Mouse (Mus musculus): Measurements from ENCODE around the gene Ccdc187. TPM values are rescaled to one million over a fixed set of nuclear protein-coding genes. Genes with fewer than 3 reads are reported as not detected.
A peak's percentile ranks its signal among the peaks of the same experiment; 100 is the strongest.

Ccdc187 gene
- polyA plus RNA-seq, 1 experiment from 2014 or later, result not detected

- DNase-seq (ENCODE audit: low spot score) (no peak), ATAC-seq (replicated peaks; ENCODE audit: insufficient number of reproducible peaks, low FRiP score, low TSS enrichment, low read depth) (no peak)
- no peak overlapping the region for H3K4me3 ChIP-seq (ENCODE audit: low read depth, low read length)
- H3K36me3 ChIP-seq (replicated peaks; ENCODE audit: control insufficient read depth, insufficient read depth, low read depth, low read length), result no peaks in the 10 kb centered on the region
- H3K27ac ChIP-seq (replicated peaks; ENCODE audit: low read depth, low read length), result no peak overlapping the region
- no peak overlapping the region for H3K9ac ChIP-seq (replicated peaks; ENCODE audit: low read length)
- WGBS, result 83% methylated on average over 4 of the region's 4 CpGs
- H3K9me3 ChIP-seq (replicated peaks; ENCODE audit: control insufficient read depth, low read length), result no peaks in the 10 kb centered on the region
- no peak overlapping the region for H3K4me2 ChIP-seq (ENCODE audit: low read depth, low read length)
- H3K27me3 ChIP-seq (ENCODE audit: control insufficient read depth, insufficient read depth, low read length), result no peaks in the 10 kb centered on the region
- no peaks in the 10 kb centered on the region for H3K4me1 ChIP-seq (ENCODE audit: control insufficient read depth, insufficient read depth, low read length)
Observed at GRCm38 (mm10) chr2:26264646-26265045, 29.7 kb downstream of the Ccdc187 start.

- H3K4me1 ChIP-seq (ENCODE audit: control insufficient read depth, insufficient read depth, low read length), result no peaks in the 10 kb centered on the region
- H3K9me3 ChIP-seq (replicated peaks; ENCODE audit: control insufficient read depth, low read length), result no peaks in the 10 kb centered on the region
- H3K4me3 ChIP-seq (ENCODE audit: low read depth, low read length), result no peak overlapping the region
- no peak overlapping the region for H3K9ac ChIP-seq (replicated peaks; ENCODE audit: low read length)
- H3K36me3 ChIP-seq (replicated peaks; ENCODE audit: control insufficient read depth, insufficient read depth, low read depth, low read length), result no peaks in the 10 kb centered on the region
- H3K27me3 ChIP-seq (ENCODE audit: control insufficient read depth, insufficient read depth, low read length), result no peaks in the 10 kb centered on the region
- no peak overlapping the region for H3K27ac ChIP-seq (replicated peaks; ENCODE audit: low read depth, low read length)
- 84% methylated on average over 16 of the region's 16 CpGs for WGBS
- DNase-seq (ENCODE audit: low spot score) (no peak), ATAC-seq (replicated peaks; ENCODE audit: insufficient number of reproducible peaks, low FRiP score, low TSS enrichment, low read depth) (no peak)
- no peak overlapping the region for H3K4me2 ChIP-seq (ENCODE audit: low read depth, low read length)
Observed at GRCm38 (mm10) chr2:26257315-26258096, 36.9 kb downstream of the Ccdc187 start.

GRCm38 (mm10) chr2:26254816-26255215 is 39.5 kb downstream of the Ccdc187 start:
- ATAC-seq (replicated peaks; ENCODE audit: insufficient number of reproducible peaks, low FRiP score, low TSS enrichment, low read depth), result no peak
- Histone ChIP-seq H3K9ac (replicated peaks; ENCODE audit: low read length) (no peak overlapping the region), H3K4me3 (ENCODE audit: low read depth, low read length) (no peak overlapping the region), H3K4me1 (ENCODE audit: control insufficient read depth, insufficient read depth, low read length) (no peaks in the 10 kb centered on the region), H3K27ac (replicated peaks; ENCODE audit: low read depth, low read length) (no peak overlapping the region), H3K36me3 (replicated peaks; ENCODE audit: control insufficient read depth, insufficient read depth, low read depth, low read length) (no peaks in the 10 kb centered on the region), H3K27me3 (ENCODE audit: control insufficient read depth, insufficient read depth, low read length) (no peaks in the 10 kb centered on the region), H3K9me3 (replicated peaks; ENCODE audit: control insufficient read depth, low read length) (no peaks in the 10 kb centered on the region), H3K4me2 (ENCODE audit: low read depth, low read length) (no peak overlapping the region)
- 40% methylated on average over 4 of the region's 4 CpGs for WGBS
- no peak for DNase-seq (ENCODE audit: low spot score)

- peak; percentile 10 for DNase-seq (ENCODE audit: low spot score)
- 57% methylated on average over 8 of the region's 8 CpGs for WGBS
- Histone ChIP-seq H3K4me2 (ENCODE audit: low read depth, low read length) (no peak overlapping the region), H3K4me3 (ENCODE audit: low read depth, low read length) (no peak overlapping the region), H3K4me1 (ENCODE audit: control insufficient read depth, insufficient read depth, low read length) (no peaks in the 10 kb centered on the region), H3K9ac (replicated peaks; ENCODE audit: low read length) (no peak overlapping the region), H3K9me3 (replicated peaks; ENCODE audit: control insufficient read depth, low read length) (no peaks in the 10 kb centered on the region), H3K36me3 (replicated peaks; ENCODE audit: control insufficient read depth, insufficient read depth, low read depth, low read length) (no peaks in the 10 kb centered on the region), H3K27me3 (ENCODE audit: control insufficient read depth, insufficient read depth, low read length) (no peaks in the 10 kb centered on the region), H3K27ac (replicated peaks; ENCODE audit: low read depth, low read length) (no peak overlapping the region)
- ATAC-seq (replicated peaks; ENCODE audit: insufficient number of reproducible peaks, low FRiP score, low TSS enrichment, low read depth), result no peak
Observed at GRCm38 (mm10) chr2:26252514-26253206, 41.7 kb downstream of the Ccdc187 start.

- H3K36me3 ChIP-seq (replicated peaks; ENCODE audit: control insufficient read depth, insufficient read depth, low read depth, low read length), result no peaks in the 10 kb centered on the region
- H3K9me3 ChIP-seq (replicated peaks; ENCODE audit: control insufficient read depth, low read length), result no peaks in the 10 kb centered on the region
- ATAC-seq (replicated peaks; ENCODE audit: insufficient number of reproducible peaks, low FRiP score, low TSS enrichment, low read depth) (no peak), DNase-seq (ENCODE audit: low spot score) (no peak)
- no peak overlapping the region for H3K27ac ChIP-seq (replicated peaks; ENCODE audit: low read depth, low read length)
- no peak overlapping the region for H3K9ac ChIP-seq (replicated peaks; ENCODE audit: low read length)
- 64% methylated on average over 3 of the region's 3 CpGs for WGBS
- H3K27me3 ChIP-seq (ENCODE audit: control insufficient read depth, insufficient read depth, low read length), result no peaks in the 10 kb centered on the region
- H3K4me1 ChIP-seq (ENCODE audit: control insufficient read depth, insufficient read depth, low read length), result no peaks in the 10 kb centered on the region
- H3K4me2 ChIP-seq (ENCODE audit: low read depth, low read length), result no peak overlapping the region
- H3K4me3 ChIP-seq (ENCODE audit: low read depth, low read length), result no peak overlapping the region
Observed at GRCm38 (mm10) chr2:26247531-26247930, 46.8 kb downstream of the Ccdc187 start.

GRCm38 (mm10) chr2:26240841-26241240 is 53.5 kb downstream of the Ccdc187 start:
- Histone ChIP-seq H3K27me3 (ENCODE audit: control insufficient read depth, insufficient read depth, low read length) (no peaks in the 10 kb centered on the region), H3K4me3 (ENCODE audit: low read depth, low read length) (no peak overlapping the region), H3K4me2 (ENCODE audit: low read depth, low read length) (no peak overlapping the region), H3K4me1 (ENCODE audit: control insufficient read depth, insufficient read depth, low read length) (no peaks in the 10 kb centered on the region), H3K9ac (replicated peaks; ENCODE audit: low read length) (no peak overlapping the region), H3K36me3 (replicated peaks; ENCODE audit: control insufficient read depth, insufficient read depth, low read depth, low read length) (no peaks in the 10 kb centered on the region), H3K9me3 (replicated peaks; ENCODE audit: control insufficient read depth, low read length) (no peaks in the 10 kb centered on the region), H3K27ac (replicated peaks; ENCODE audit: low read depth, low read length) (no peak overlapping the region)
- 42% methylated on average over 3 of the region's 3 CpGs for WGBS
- DNase-seq (ENCODE audit: low spot score) (no peak), ATAC-seq (replicated peaks; ENCODE audit: insufficient number of reproducible peaks, low FRiP score, low TSS enrichment, low read depth) (no peak)

- Histone ChIP-seq H3K27me3 (ENCODE audit: control insufficient read depth, insufficient read depth, low read length) (no peaks in the 10 kb centered on the region), H3K4me1 (ENCODE audit: control insufficient read depth, insufficient read depth, low read length) (no peaks in the 10 kb centered on the region; the same call in 1 of the 2 replicates), H3K27ac (replicated peaks; ENCODE audit: low read depth, low read length) (no peak overlapping the region), H3K4me3 (ENCODE audit: low read depth, low read length) (no peak overlapping the region), H3K4me2 (ENCODE audit: low read depth, low read length) (no peak overlapping the region), H3K9ac (replicated peaks; ENCODE audit: low read length) (no peak overlapping the region), H3K36me3 (replicated peaks; ENCODE audit: control insufficient read depth, insufficient read depth, low read depth, low read length) (no peaks in the 10 kb centered on the region), H3K9me3 (replicated peaks; ENCODE audit: control insufficient read depth, low read length) (no peaks in the 10 kb centered on the region)
- 60% methylated on average over 9 of the region's 9 CpGs for WGBS
- ATAC-seq (replicated peaks; ENCODE audit: insufficient number of reproducible peaks, low FRiP score, low TSS enrichment, low read depth) (no peak), DNase-seq (ENCODE audit: low spot score) (no peak)
Observed at GRCm38 (mm10) chr2:26240330-26240729, 54.0 kb downstream of the Ccdc187 start.

- Histone ChIP-seq H3K36me3 (replicated peaks; ENCODE audit: control insufficient read depth, insufficient read depth, low read depth, low read length) (no peaks in the 10 kb centered on the region), H3K4me3 (ENCODE audit: low read depth, low read length) (peak within 1 kb of the TSS; percentile 87), H3K4me1 (ENCODE audit: control insufficient read depth, insufficient read depth, low read length) (no peaks in the 10 kb centered on the region; the same call in 1 of the 2 replicates), H3K4me2 (ENCODE audit: low read depth, low read length) (peak within 1 kb of the TSS; percentile 88), H3K9ac (replicated peaks; ENCODE audit: low read length) (peak within 1 kb of the TSS; percentile 87), H3K27ac (replicated peaks; ENCODE audit: low read depth, low read length) (peak within 1 kb of the TSS; percentile 35; the same call in 1 of the 2 replicates), H3K9me3 (replicated peaks; ENCODE audit: control insufficient read depth, low read length) (no peaks in the 10 kb centered on the region), H3K27me3 (ENCODE audit: control insufficient read depth, insufficient read depth, low read length) (no peaks in the 10 kb centered on the region)
- 2% methylated on average over 36 of the region's 36 CpGs for WGBS
- ATAC-seq (replicated peaks; ENCODE audit: insufficient number of reproducible peaks, low FRiP score, low TSS enrichment, low read depth) (peak; percentile 73), DNase-seq (ENCODE audit: low spot score) (peak; percentile 97)
Observed at GRCm38 (mm10) chr2:26237290-26237782, 57.0 kb downstream of the Ccdc187 start, which contains the start of gene Qsox2. Gene Qsox2 (minus strand): TSS chr2:26237525.
